ENCODE assay signal across 7 mouse cellular contexts in genomic region chr5:121184945-121185551, GRCm38 (mm10). TPM values are rescaled to one million over a fixed set of nuclear protein-coding genes. Genes with fewer than 3 reads are reported as not detected.
DNase-seq lines count a peak whose midpoint lies in the region; ATAC-seq lines count a peak whose summit lies in the region.

No protein-coding gene starts in this region.

- H3K27me3 ChIP-seq in lung, embryonic 16.5 days (ENCODE audit: control insufficient read depth, insufficient read depth, low read depth, low read length) = no peaks in the 10 kb centered on the region
- no peaks in the 10 kb centered on the region for H3K27me3 ChIP-seq in embryonic facial prominence, embryonic 14.5 days (replicated peaks; ENCODE audit: control insufficient read depth, insufficient read depth, low read length)
- H3K27me3 ChIP-seq in hindbrain, embryonic 16.5 days (replicated peaks; ENCODE audit: control insufficient read depth, insufficient read depth, low read length) = no peaks in the 10 kb centered on the region
- H3K27me3 ChIP-seq in midbrain, embryonic 10.5 days (ENCODE audit: low read depth, poor library complexity, severe bottlenecking) = no peaks in the 10 kb centered on the region

- peak; percentile 51; the same call in 1 of the 2 replicates for ATAC-seq in lung, embryonic 16.5 days (ENCODE audit: low read depth)
- no peak for ATAC-seq in embryonic facial prominence, embryonic 14.5 days (ENCODE audit: low read depth)
- ATAC-seq in hindbrain, embryonic 16.5 days = peak; percentile 32; the same call in 1 of the 2 replicates

- DNase-seq in lung, adult 18-20 months = no peak
- DNase-seq in embryonic facial prominence, embryonic 14.5 days (ENCODE audit: low spot score) = peak; percentile 12
- DNase-seq in midbrain, embryonic 10.5 days (ENCODE audit: low spot score) = peak; percentile 15
- DNase-seq in urinary bladder, adult 2 months (ENCODE audit: low spot score) = no peak
- DNase-seq in B cell, adult 2 months = no peak

- peak overlapping the region; percentile 9; the same call in 1 of the 2 replicates for H3K9ac ChIP-seq in lung, embryonic 16.5 days (ENCODE audit: low read length)
- 0 out of 2 replicates have a peak overlapping the region, but pooled peaks have one; percentile 5 for H3K9ac ChIP-seq in embryonic facial prominence, embryonic 14.5 days (ENCODE audit: low read depth, low read length)
- no peak overlapping the region for H3K9ac ChIP-seq in hindbrain, embryonic 16.5 days (ENCODE audit: low read depth, low read length)

- H3K9me3 ChIP-seq in lung, embryonic 16.5 days (ENCODE audit: control insufficient read depth, low read length) = no peaks in the 10 kb centered on the region
- no peaks in the 10 kb centered on the region for H3K9me3 ChIP-seq in embryonic facial prominence, embryonic 14.5 days (ENCODE audit: control insufficient read depth, low read length)
- H3K9me3 ChIP-seq in hindbrain, embryonic 16.5 days (ENCODE audit: control insufficient read depth, low read length) = no peaks in the 10 kb centered on the region
- no peaks in the 10 kb centered on the region for H3K9me3 ChIP-seq in midbrain, embryonic 10.5 days (replicated peaks)

- no peaks in the 10 kb centered on the region for H3K36me3 ChIP-seq in lung, embryonic 16.5 days (ENCODE audit: control insufficient read depth, insufficient read depth, low read length)
- H3K36me3 ChIP-seq in embryonic facial prominence, embryonic 14.5 days (ENCODE audit: control insufficient read depth, insufficient read depth, low read length) = no peaks in the 10 kb centered on the region
- H3K36me3 ChIP-seq in hindbrain, embryonic 16.5 days (ENCODE audit: control insufficient read depth, insufficient read depth, low read length) = no peaks in the 10 kb centered on the region
- no peaks in the 10 kb centered on the region for H3K36me3 ChIP-seq in midbrain, embryonic 10.5 days

- peak overlapping the region; percentile 13; the same call in 1 of the 2 replicates for H3K4me2 ChIP-seq in lung, embryonic 16.5 days (ENCODE audit: low read depth, low read length)
- H3K4me2 ChIP-seq in embryonic facial prominence, embryonic 14.5 days (ENCODE audit: low read depth, low read length) = no peak overlapping the region
- H3K4me2 ChIP-seq in hindbrain, embryonic 16.5 days (ENCODE audit: low read length) = no peak overlapping the region

- no peak overlapping the region for H3K4me3 ChIP-seq in lung, embryonic 16.5 days (ENCODE audit: low read length)
- H3K4me3 ChIP-seq in embryonic facial prominence, embryonic 14.5 days (ENCODE audit: low read depth, low read length) = no peak overlapping the region
- H3K4me3 ChIP-seq in hindbrain, embryonic 16.5 days (ENCODE audit: low read length) = no peak overlapping the region
- H3K4me3 ChIP-seq in midbrain, embryonic 10.5 days = no peak overlapping the region

- peak overlapping the region; percentile 19 for H3K27ac ChIP-seq in lung, embryonic 16.5 days (ENCODE audit: low read length)
- no peak overlapping the region for H3K27ac ChIP-seq in embryonic facial prominence, embryonic 14.5 days (replicated peaks; ENCODE audit: low read depth, low read length)
- peak overlapping the region; percentile 64; the same call in 1 of the 2 replicates for H3K27ac ChIP-seq in hindbrain, embryonic 16.5 days (ENCODE audit: low read depth, low read length)
- H3K27ac ChIP-seq in midbrain, embryonic 10.5 days (replicated peaks) = peak overlapping the region; percentile 2

- WGBS in lung, embryonic 16.5 days = 34% methylated on average over 11 of the region's 11 CpGs
- WGBS in embryonic facial prominence, embryonic 14.5 days = 49% methylated on average over 11 of the region's 11 CpGs
- 43% methylated on average over 11 of the region's 11 CpGs for WGBS in hindbrain, embryonic 16.5 days
- WGBS in midbrain, embryonic 10.5 days = 59% methylated on average over 11 of the region's 11 CpGs

- peaks cover 24% of the 10 kb centered on the region for H3K4me1 ChIP-seq in lung, embryonic 16.5 days (replicated peaks; ENCODE audit: control insufficient read depth, insufficient read depth, low read length)
- peaks cover 4% of the 10 kb centered on the region; the same call in 1 of the 2 replicates for H3K4me1 ChIP-seq in embryonic facial prominence, embryonic 14.5 days (ENCODE audit: control insufficient read depth, insufficient read depth, low read length)
- H3K4me1 ChIP-seq in hindbrain, embryonic 16.5 days (ENCODE audit: control insufficient read depth, insufficient read depth, low read depth, low read length) = peaks cover 49% of the 10 kb centered on the region
- peaks cover 67% of the 10 kb centered on the region for H3K4me1 ChIP-seq in midbrain, embryonic 10.5 days

RNA-seq across cellular contexts. Expression of gene Ptpn11, which starts 6.1 kb away (rescaled TPM):
- 17.3 and 18.0 TPM in 2 replicates for polyA plus RNA-seq in lung, embryonic 16.5 days (2015; fragmentation: Nextera tagmentation; extraction: Ambion mirVana)
- polyA plus RNA-seq in embryonic facial prominence, embryonic 14.5 days (2014; fragmentation: Nextera tagmentation; extraction: Ambion mirVana) = 25.8 and 28.8 TPM in 2 replicates
- 18.8 and 20.9 TPM in 2 replicates for polyA plus RNA-seq in hindbrain, embryonic 16.5 days (2015; fragmentation: Nextera tagmentation; extraction: Ambion mirVana)
- 23.5 and 23.9 TPM in 2 replicates for polyA plus RNA-seq in midbrain, embryonic 10.5 days (2016; fragmentation: Nextera tagmentation; extraction: Ambion mirVana)
- polyA plus RNA-seq in urinary bladder, adult 2 months (2012; rRNA removed) = 40.0 and 56.5 TPM in 2 replicates

RNA-seq across cellular contexts. Expression of gene Rpl6, which starts 19.2 kb away (rescaled TPM):
- 554 and 590 TPM in 2 replicates for polyA plus RNA-seq in lung, embryonic 16.5 days (2015; fragmentation: Nextera tagmentation; extraction: Ambion mirVana)
- polyA plus RNA-seq in embryonic facial prominence, embryonic 14.5 days (2014; fragmentation: Nextera tagmentation; extraction: Ambion mirVana) = 685 and 696 TPM in 2 replicates
- polyA plus RNA-seq in hindbrain, embryonic 16.5 days (2015; fragmentation: Nextera tagmentation; extraction: Ambion mirVana) = 318 and 333 TPM in 2 replicates
- 565 and 656 TPM in 2 replicates for polyA plus RNA-seq in midbrain, embryonic 10.5 days (2016; fragmentation: Nextera tagmentation; extraction: Ambion mirVana)
- 889 and 965 TPM in 2 replicates for polyA plus RNA-seq in urinary bladder, adult 2 months (2012; rRNA removed)

RNA-seq across cellular contexts. Expression of gene Hectd4, which starts 35.0 kb away (rescaled TPM):
- polyA plus RNA-seq in lung, embryonic 16.5 days (2015; fragmentation: Nextera tagmentation; extraction: Ambion mirVana) = 2.7 and 3.8 TPM in 2 replicates
- polyA plus RNA-seq in embryonic facial prominence, embryonic 14.5 days (2014; fragmentation: Nextera tagmentation; extraction: Ambion mirVana) = 7.3 and 7.4 TPM in 2 replicates
- 16.6 and 17.1 TPM in 2 replicates for polyA plus RNA-seq in hindbrain, embryonic 16.5 days (2015; fragmentation: Nextera tagmentation; extraction: Ambion mirVana)
- polyA plus RNA-seq in midbrain, embryonic 10.5 days (2016; fragmentation: Nextera tagmentation; extraction: Ambion mirVana) = 3.9 and 5.7 TPM in 2 replicates
- polyA plus RNA-seq in urinary bladder, adult 2 months (2012; rRNA removed) = 11.8 and 13.2 TPM in 2 replicates

Comparison
In these comparisons a context has a peak if more than half of its experiments do, and no peak if none do; other contexts are left out.
1. DNase-seq: peak in embryonic facial prominence, embryonic 14.5 days (single experiment) and midbrain, embryonic 10.5 days (single experiment); none in lung, adult 18-20 months (0 of 2), urinary bladder, adult 2 months (single experiment) and B cell, adult 2 months (0 of 2).